Mouse (Mus musculus): Measurements from ENCODE around the gene Aldh4a1.

GRCm38 (mm10) chr4:139622373-139623282 is at the start of gene Aldh4a1:
- TF ChIP-seq POLR2A (IDR thresholded peaks at IDR 0.05; ENCODE audit: extremely low read depth, insufficient read depth, low read length), result peak; percentile 97
- no peak for TF ChIP-seq CTCF (IDR thresholded peaks at IDR 0.05; ENCODE audit: low read depth, low read length)
